Mouse (Mus musculus): ENCODE measurements around the gene Gm3448. TPM values are rescaled to one million over a fixed set of nuclear protein-coding genes. Genes with fewer than 3 reads are reported as not detected.

The Gm3448 gene
- polyA plus RNA-seq, 1 experiment, result 0.31 TPM

GRCm38 (mm10) chr17:15066911-15067310, 25.6 kb upstream of the Gm3448 start:
- H3K4me3 ChIP-seq, result no peak overlapping the region
- no peaks in the 10 kb centered on the region for H3K36me3 ChIP-seq (ENCODE audit: control insufficient read depth, insufficient read depth)
- no peaks in the 10 kb centered on the region for H3K79me2 ChIP-seq (ENCODE audit: control insufficient read depth, insufficient read depth)
- H3ac ChIP-seq (ENCODE audit: control insufficient read depth, insufficient read length), result no peak overlapping the region
- no peak overlapping the region for H3K4me2 ChIP-seq (ENCODE audit: low read depth)
- TF ChIP-seq SRF (IDR thresholded peaks at IDR 0.05; ENCODE audit: control insufficient read depth, insufficient read length, low read depth) (no peak), USF1 (IDR thresholded peaks at IDR 0.05; ENCODE audit: low read depth) (no peak), MYOD1 (IDR thresholded peaks at IDR 0.05; ENCODE audit: control insufficient read depth in 1 of 3, insufficient read length in 2 of 3, low read depth in 2 of 3) (peak in 1 of 3 experiments; percentile 20), TCF3 (IDR thresholded peaks at IDR 0.05; ENCODE audit: insufficient read length, low read depth) (no peak)
- H3K27me3 ChIP-seq (ENCODE audit: control insufficient read depth, insufficient read depth, insufficient read length), result no peaks in the 10 kb centered on the region

GRCm38 (mm10) chr17:15066066-15066465, 24.7 kb upstream of the Gm3448 start:
- H3K4me2 ChIP-seq (ENCODE audit: low read depth), result peak overlapping the region; percentile 70
- H3ac ChIP-seq (ENCODE audit: control insufficient read depth, insufficient read length), result no peak overlapping the region
- H3K79me2 ChIP-seq (ENCODE audit: control insufficient read depth, insufficient read depth), result no peaks in the 10 kb centered on the region
- no peaks in the 10 kb centered on the region for H3K27me3 ChIP-seq (ENCODE audit: control insufficient read depth, insufficient read depth, insufficient read length)
- H3K36me3 ChIP-seq (ENCODE audit: control insufficient read depth, insufficient read depth), result no peaks in the 10 kb centered on the region
- peak in 1 of 3 experiments; percentile 14 for TF ChIP-seq MYOG (IDR thresholded peaks at IDR 0.05; ENCODE audit: control insufficient read depth in 1 of 3, insufficient read depth in 1 of 3, insufficient read length in 2 of 3, low read depth in 2 of 3)
- no peak for TF ChIP-seq MAX (IDR thresholded peaks at IDR 0.05; ENCODE audit: low read depth)
- H3K4me3 ChIP-seq, result no peak overlapping the region

DNA sequence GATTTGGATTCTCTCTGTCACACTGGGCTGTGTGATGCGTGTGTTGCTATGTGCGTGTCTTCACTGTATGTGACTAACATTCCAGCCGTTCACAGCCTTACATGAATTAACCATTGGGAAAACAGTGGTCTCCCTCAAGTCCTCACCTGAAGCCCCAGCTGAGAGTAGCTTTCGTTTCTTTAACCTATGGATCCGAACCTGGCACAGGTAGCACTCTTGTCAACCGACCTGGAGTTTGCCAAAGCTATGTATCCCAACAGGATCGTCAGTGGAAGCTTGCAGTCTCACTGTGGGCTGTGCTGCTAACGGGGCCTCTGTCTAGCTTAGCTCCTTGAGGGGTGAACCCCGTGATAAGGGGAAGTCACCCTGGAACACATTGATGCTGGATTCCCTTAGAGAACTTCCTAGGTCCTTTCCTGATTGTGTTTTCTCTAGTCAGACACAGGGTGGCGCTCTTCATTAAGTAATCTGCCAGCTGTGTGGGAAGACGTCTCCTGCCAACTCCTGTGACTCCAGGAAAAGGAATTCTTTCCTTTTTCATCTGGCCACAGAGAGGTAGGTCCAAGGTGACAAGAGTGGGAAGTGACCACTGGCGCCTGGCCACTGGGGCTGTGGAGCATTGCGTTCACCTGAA, 24.2 kb upstream of the Gm3448 start:
- peak; percentile 14 for TF ChIP-seq POLR2AphosphoS2 (IDR thresholded peaks at IDR 0.05; ENCODE audit: insufficient read length, low read depth)
- TF ChIP-seq REST (IDR thresholded peaks at IDR 0.05; ENCODE audit: insufficient read depth, insufficient read length), result no peak
- no peak overlapping the region for H3K4me3 ChIP-seq
- H3K79me2 ChIP-seq (ENCODE audit: control insufficient read depth, insufficient read depth), result no peaks in the 10 kb centered on the region
- no peaks in the 10 kb centered on the region for H3K27me3 ChIP-seq (ENCODE audit: control insufficient read depth, insufficient read depth, insufficient read length)
- peaks cover 5% of the 10 kb centered on the region for H3K36me3 ChIP-seq (ENCODE audit: control insufficient read depth, insufficient read depth)
- H3K4me2 ChIP-seq (ENCODE audit: low read depth), result peak overlapping the region; percentile 70
- H3ac ChIP-seq (ENCODE audit: control insufficient read depth, insufficient read length), result no peak overlapping the region

DNA sequence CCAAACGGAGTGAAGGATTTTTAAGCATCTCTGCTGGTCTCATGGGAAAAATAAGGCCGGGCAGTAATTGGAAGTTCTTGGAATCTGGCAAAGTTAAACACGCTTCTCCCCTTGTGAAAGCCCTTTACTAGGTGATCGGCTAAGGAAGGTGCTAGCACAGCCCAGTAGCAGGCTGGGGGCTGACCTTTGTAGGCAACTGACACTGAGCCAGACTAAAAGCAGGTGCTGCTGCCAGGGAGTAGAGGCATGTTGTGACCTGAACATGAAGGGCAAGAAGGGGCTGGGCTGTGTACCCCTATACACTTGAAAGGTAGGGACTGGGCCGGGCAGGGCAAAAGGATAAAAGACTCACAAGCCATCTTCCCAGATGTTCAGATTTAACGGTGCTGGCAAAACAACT, 19.0 kb upstream of the Gm3448 start:
- Histone ChIP-seq H3K4me2 (ENCODE audit: low read depth) (no peak overlapping the region), H3K4me3 (no peak overlapping the region), H3K79me2 (ENCODE audit: control insufficient read depth, insufficient read depth) (no peaks in the 10 kb centered on the region), H3ac (ENCODE audit: control insufficient read depth, insufficient read length) (no peak overlapping the region), H3K27me3 (ENCODE audit: control insufficient read depth, insufficient read depth, insufficient read length) (no peaks in the 10 kb centered on the region), H3K36me3 (ENCODE audit: control insufficient read depth, insufficient read depth) (peaks cover 5% of the 10 kb centered on the region)
- TF ChIP-seq TCF12 (IDR thresholded peaks at IDR 0.05; ENCODE audit: insufficient read depth, poor library complexity, severe bottlenecking), result no peak
- TF ChIP-seq MYOD1 (IDR thresholded peaks at IDR 0.05; ENCODE audit: control insufficient read depth in 1 of 3, insufficient read length in 2 of 3, low read depth in 2 of 3), result no peak
- TF ChIP-seq TCF3 (IDR thresholded peaks at IDR 0.05; ENCODE audit: insufficient read length, low read depth), result no peak
- no peak for TF ChIP-seq POLR2A (IDR thresholded peaks at IDR 0.05; ENCODE audit: insufficient read length, low read depth)
- TF ChIP-seq CEBPB (IDR thresholded peaks at IDR 0.05; ENCODE audit: insufficient read depth, poor library complexity, severe bottlenecking), result no peak
- no peak for TF ChIP-seq MAX (IDR thresholded peaks at IDR 0.05; ENCODE audit: low read depth)
- no peak for TF ChIP-seq SRF (IDR thresholded peaks at IDR 0.05; ENCODE audit: control insufficient read depth, insufficient read length, low read depth)
- no peak for TF ChIP-seq E2F4 (IDR thresholded peaks at IDR 0.05; ENCODE audit: insufficient read depth)
- no peak for TF ChIP-seq REST (IDR thresholded peaks at IDR 0.05; ENCODE audit: insufficient read depth, insufficient read length)
- no peak for TF ChIP-seq POLR2AphosphoS2 (IDR thresholded peaks at IDR 0.05; ENCODE audit: insufficient read length, low read depth)
- no peak for TF ChIP-seq MYOG (IDR thresholded peaks at IDR 0.05; ENCODE audit: control insufficient read depth in 1 of 3, insufficient read depth in 1 of 3, insufficient read length in 2 of 3, low read depth in 2 of 3)
- no peak for TF ChIP-seq USF1 (IDR thresholded peaks at IDR 0.05; ENCODE audit: low read depth)

DNA sequence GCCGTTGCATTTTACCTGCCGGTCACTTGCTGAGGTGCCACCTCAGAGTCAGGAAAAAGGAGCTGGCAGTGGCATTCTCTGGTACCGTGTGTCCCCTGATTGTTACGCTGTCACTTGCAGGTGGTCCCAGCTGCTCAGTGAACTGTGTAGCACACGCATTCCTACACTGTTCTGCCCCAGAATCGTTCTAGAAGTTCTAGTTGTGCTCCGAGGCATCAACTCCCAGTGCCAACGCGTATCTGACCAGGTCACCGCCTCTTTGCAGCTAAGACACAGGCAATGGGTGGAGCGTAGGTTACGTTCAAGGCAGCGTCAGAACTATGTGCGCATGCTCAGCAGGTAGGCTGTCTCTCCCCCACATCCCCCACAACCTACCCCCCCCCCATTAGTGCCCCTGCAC, 18.3 kb upstream of the Gm3448 start:
- peaks cover 5% of the 10 kb centered on the region for H3K36me3 ChIP-seq (ENCODE audit: control insufficient read depth, insufficient read depth)
- no peaks in the 10 kb centered on the region for H3K27me3 ChIP-seq (ENCODE audit: control insufficient read depth, insufficient read depth, insufficient read length)
- no peaks in the 10 kb centered on the region for H3K79me2 ChIP-seq (ENCODE audit: control insufficient read depth, insufficient read depth)
- H3K4me2 ChIP-seq (ENCODE audit: low read depth), result no peak overlapping the region
- TF ChIP-seq E2F4 (IDR thresholded peaks at IDR 0.05; ENCODE audit: insufficient read depth) (no peak), POLR2A (IDR thresholded peaks at IDR 0.05; ENCODE audit: insufficient read length, low read depth) (no peak), TCF12 (IDR thresholded peaks at IDR 0.05; ENCODE audit: insufficient read depth, poor library complexity, severe bottlenecking) (no peak), POLR2AphosphoS2 (IDR thresholded peaks at IDR 0.05; ENCODE audit: insufficient read length, low read depth) (no peak), REST (IDR thresholded peaks at IDR 0.05; ENCODE audit: insufficient read depth, insufficient read length) (no peak)
- no peak overlapping the region for H3K4me3 ChIP-seq
- no peak overlapping the region for H3ac ChIP-seq (ENCODE audit: control insufficient read depth, insufficient read length)

DNA sequence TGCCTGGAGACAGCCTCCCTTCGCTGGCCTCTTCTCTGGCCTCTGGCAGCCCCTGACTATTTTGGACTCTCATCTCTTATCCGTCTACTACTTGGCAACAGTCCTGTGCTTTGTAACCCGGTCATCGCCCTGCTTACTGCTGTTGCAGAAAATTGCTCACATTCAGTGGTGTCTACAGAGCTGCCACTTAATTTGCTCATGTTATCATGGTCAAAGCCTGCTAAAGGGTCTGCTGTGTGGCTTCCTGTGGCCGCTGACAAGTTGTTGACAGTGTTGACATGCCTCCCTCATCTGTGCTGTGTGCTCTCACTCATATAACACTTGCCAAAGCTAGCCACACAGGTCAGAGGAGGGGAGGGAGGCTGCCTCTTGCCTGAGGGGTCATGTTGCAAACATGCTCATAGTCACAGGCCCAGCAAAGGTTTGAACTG, 16.8 kb upstream of the Gm3448 start:
- TF ChIP-seq REST (IDR thresholded peaks at IDR 0.05; ENCODE audit: insufficient read depth, insufficient read length), result no peak
- no peak for TF ChIP-seq MYOG (IDR thresholded peaks at IDR 0.05; ENCODE audit: control insufficient read depth in 1 of 3, insufficient read depth in 1 of 3, insufficient read length in 2 of 3, low read depth in 2 of 3)
- no peak for TF ChIP-seq TCF3 (IDR thresholded peaks at IDR 0.05; ENCODE audit: insufficient read length, low read depth)
- no peak for TF ChIP-seq SRF (IDR thresholded peaks at IDR 0.05; ENCODE audit: control insufficient read depth, insufficient read length, low read depth)
- TF ChIP-seq MYOD1 (IDR thresholded peaks at IDR 0.05; ENCODE audit: control insufficient read depth in 1 of 3, insufficient read length in 2 of 3, low read depth in 2 of 3), result no peak
- TF ChIP-seq MAX (IDR thresholded peaks at IDR 0.05; ENCODE audit: low read depth), result no peak
- no peak for TF ChIP-seq CEBPB (IDR thresholded peaks at IDR 0.05; ENCODE audit: insufficient read depth, poor library complexity, severe bottlenecking)
- TF ChIP-seq USF1 (IDR thresholded peaks at IDR 0.05; ENCODE audit: low read depth), result no peak
- TF ChIP-seq E2F4 (IDR thresholded peaks at IDR 0.05; ENCODE audit: insufficient read depth), result no peak
- TF ChIP-seq POLR2A (IDR thresholded peaks at IDR 0.05; ENCODE audit: insufficient read length, low read depth), result no peak
- no peak for TF ChIP-seq POLR2AphosphoS2 (IDR thresholded peaks at IDR 0.05; ENCODE audit: insufficient read length, low read depth)
- no peak for TF ChIP-seq TCF12 (IDR thresholded peaks at IDR 0.05; ENCODE audit: insufficient read depth, poor library complexity, severe bottlenecking)
- Histone ChIP-seq H3K4me2 (ENCODE audit: low read depth) (no peak overlapping the region), H3K36me3 (ENCODE audit: control insufficient read depth, insufficient read depth) (peaks cover 5% of the 10 kb centered on the region), H3K79me2 (ENCODE audit: control insufficient read depth, insufficient read depth) (no peaks in the 10 kb centered on the region), H3K27me3 (ENCODE audit: control insufficient read depth, insufficient read depth, insufficient read length) (no peaks in the 10 kb centered on the region), H3K4me3 (no peak overlapping the region), H3ac (ENCODE audit: control insufficient read depth, insufficient read length) (no peak overlapping the region)
